Mouse (Mus musculus): ENCODE data around the gene Gm28048. TPM values are rescaled to one million over a fixed set of nuclear protein-coding genes. Genes with fewer than 3 reads are reported as not detected.

Gene Gm28048
- total RNA-seq, 1 experiment from 2014 or later, result 52.4 TPM

DNA sequence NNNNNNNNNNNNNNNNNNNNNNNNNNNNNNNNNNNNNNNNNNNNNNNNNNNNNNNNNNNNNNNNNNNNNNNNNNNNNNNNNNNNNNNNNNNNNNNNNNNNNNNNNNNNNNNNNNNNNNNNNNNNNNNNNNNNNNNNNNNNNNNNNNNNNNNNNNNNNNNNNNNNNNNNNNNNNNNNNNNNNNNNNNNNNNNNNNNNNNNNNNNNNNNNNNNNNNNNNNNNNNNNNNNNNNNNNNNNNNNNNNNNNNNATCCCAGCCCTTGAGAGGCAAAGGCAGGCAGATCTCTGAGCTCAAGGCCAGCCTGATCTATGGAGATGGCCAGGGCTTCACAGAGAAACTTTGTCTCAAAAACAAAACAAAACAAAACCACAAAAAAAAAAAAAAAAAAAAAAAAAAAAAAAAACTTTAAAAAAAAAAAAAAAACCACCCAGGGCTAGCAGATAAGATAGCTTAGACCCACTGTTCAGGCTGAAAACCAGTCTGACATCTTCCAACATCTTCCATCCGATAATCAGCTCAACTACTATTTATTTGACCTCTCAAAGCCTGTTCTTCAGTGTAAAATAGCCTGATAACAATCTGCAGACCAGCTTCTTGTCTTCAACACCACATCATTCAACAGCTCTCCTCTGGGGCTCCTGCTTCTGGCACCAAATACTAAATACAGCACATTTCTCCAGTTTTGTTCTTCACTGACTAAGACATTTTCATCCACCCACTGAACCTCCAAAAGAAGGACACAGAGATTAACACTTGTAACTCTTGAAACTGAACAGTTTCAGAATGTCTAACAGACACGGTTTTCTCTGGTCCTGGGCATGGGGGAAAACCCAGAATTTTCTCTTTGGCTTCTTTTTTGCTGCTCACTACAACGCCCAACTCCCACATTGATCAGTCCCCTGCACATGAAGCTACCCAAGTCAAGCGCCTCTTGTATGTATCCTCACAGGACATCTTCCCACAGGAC, 136.9 kb downstream of the Gm28048 start:
- no peak for ATAC-seq (replicated peaks in 1 of 2; ENCODE audit: insufficient read depth in 1 of 2, low FRiP score in 2 of 2, low TSS enrichment in 1 of 2, low read depth in 1 of 2, poor library complexity in 2 of 2, severe bottlenecking in 2 of 2)

DNA sequence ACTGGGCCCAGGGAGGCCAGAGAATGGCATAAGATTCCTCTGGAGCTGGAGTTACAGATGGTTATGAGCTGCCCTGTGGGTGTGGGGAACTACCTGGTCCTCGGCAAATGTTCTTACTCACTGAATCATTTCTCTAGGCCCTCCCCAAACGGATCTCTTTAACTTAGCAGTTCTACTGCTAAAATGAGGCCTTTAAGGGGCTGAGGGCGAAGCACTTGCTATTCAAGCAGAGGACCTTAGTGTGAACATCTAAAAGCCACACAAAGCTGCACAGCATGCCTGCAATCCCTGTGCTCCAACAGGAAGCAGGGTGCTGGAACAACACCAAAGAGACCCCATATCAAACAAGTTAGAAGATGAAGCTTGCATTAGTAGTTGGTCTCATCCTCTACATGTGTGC, 142.4 kb downstream of the Gm28048 start:
- ATAC-seq (replicated peaks in 1 of 2; ENCODE audit: insufficient read depth in 1 of 2, low FRiP score in 2 of 2, low TSS enrichment in 1 of 2, low read depth in 1 of 2, poor library complexity in 2 of 2, severe bottlenecking in 2 of 2), result no peak

DNA sequence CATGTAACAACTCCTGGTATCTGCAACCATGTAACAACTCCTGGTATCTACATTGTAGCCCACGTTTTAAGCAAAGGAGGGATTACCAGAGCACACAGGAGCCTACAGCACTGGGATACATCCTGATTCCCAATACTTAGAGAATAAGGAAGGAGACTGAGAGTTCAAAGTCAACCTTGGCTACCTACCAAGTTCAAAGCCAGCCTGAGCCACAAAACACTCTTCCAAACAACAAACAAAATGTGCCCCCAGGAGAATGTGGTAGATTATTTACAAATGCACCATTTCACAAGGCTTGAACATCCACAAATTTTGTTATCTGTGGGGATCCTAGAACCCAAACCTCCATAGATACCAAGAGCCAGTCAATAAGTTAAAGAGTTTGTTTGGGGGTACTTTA, 143.5 kb downstream of the Gm28048 start:
- no peak for ATAC-seq (replicated peaks in 1 of 2; ENCODE audit: insufficient read depth in 1 of 2, low FRiP score in 2 of 2, low TSS enrichment in 1 of 2, low read depth in 1 of 2, poor library complexity in 2 of 2, severe bottlenecking in 2 of 2)

DNA sequence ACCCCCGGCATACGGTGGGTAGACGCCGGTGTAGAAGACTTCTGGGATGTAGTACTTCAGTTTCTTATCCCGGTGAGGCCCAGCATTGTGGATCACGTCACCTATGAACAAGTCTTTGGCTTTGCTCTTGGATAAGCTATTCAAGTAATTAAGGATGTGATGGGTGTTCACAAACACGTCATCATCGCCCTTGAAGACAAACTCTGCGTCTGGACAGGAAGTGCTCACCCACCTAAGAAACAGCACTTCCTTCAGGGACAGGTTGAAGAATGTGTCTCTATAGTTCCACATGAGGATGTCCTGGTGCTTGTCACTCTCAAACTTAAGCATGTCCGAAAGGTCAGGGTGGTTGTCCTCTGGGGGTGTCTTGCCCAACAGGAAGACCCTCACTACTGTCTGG, 145.6 kb downstream of the Gm28048 start:
- ATAC-seq (replicated peaks in 1 of 2; ENCODE audit: insufficient read depth in 1 of 2, low FRiP score in 2 of 2, low TSS enrichment in 1 of 2, low read depth in 1 of 2, poor library complexity in 2 of 2, severe bottlenecking in 2 of 2), result no peak

DNA sequence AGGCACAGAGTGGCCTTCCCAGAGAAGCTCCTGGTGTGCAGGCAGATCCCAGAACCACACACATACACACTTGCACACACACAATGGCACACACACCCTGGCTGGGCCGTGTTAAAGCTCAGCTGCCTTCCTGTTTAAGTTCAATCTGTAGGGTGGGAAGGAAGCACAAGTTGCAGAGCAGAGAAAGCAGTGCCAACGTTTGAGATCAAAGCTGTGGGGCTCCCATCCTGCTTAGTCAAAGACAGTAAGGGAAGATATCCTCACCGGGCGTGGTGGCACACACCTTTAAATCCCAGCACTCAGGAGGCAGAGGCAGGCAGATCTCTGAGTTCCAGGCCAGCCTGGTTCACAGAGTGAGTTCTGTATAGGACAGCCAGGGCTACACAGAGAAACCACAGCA, 149.3 kb downstream of the Gm28048 start:
- ATAC-seq (replicated peaks in 1 of 2; ENCODE audit: insufficient read depth in 1 of 2, low FRiP score in 2 of 2, low TSS enrichment in 1 of 2, low read depth in 1 of 2, poor library complexity in 2 of 2, severe bottlenecking in 2 of 2), result no peak

DNA sequence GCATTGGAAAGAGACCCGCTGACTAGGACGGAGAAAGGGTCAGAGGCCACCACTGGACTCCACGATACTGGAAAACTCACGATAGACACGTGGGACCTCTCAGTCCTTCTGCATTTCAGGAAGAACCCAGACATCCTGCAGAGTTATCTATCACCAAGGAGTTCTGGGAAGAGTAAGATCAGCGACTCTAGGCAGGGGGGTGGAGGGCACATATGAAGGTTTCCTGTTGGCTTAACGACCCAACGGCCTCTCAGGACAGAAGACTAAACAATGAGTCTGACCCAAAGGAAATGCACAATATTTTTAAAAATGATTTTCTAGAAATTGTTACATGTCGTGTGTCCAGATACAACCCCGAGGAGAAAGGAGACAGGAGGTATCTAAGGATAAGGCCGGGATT, 150.0 kb downstream of the Gm28048 start:
- no peak for ATAC-seq (replicated peaks in 1 of 2; ENCODE audit: insufficient read depth in 1 of 2, low FRiP score in 2 of 2, low TSS enrichment in 1 of 2, low read depth in 1 of 2, poor library complexity in 2 of 2, severe bottlenecking in 2 of 2)

DNA sequence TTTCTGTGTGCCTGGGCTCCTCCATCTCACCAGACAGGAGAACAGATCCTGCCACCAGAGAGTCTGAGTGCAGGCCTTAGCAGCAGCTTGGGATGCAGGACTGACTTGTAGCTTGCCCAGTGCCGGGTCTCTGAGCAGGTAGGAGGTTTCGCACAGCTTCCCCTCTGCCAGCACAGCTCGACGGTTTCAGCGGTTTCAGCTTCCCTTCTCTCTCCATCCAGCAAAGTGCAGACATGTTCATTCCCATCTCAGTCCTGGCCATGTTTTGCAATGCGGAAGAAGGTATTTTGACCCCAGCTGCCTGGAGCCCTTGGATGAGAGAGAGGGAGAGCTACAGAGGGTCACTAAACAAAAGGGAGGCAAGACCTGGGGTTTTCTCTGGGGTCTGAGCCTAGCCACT, 151.2 kb downstream of the Gm28048 start:
- ATAC-seq (replicated peaks in 1 of 2; ENCODE audit: insufficient read depth in 1 of 2, low FRiP score in 2 of 2, low TSS enrichment in 1 of 2, low read depth in 1 of 2, poor library complexity in 2 of 2, severe bottlenecking in 2 of 2), result no peak

DNA sequence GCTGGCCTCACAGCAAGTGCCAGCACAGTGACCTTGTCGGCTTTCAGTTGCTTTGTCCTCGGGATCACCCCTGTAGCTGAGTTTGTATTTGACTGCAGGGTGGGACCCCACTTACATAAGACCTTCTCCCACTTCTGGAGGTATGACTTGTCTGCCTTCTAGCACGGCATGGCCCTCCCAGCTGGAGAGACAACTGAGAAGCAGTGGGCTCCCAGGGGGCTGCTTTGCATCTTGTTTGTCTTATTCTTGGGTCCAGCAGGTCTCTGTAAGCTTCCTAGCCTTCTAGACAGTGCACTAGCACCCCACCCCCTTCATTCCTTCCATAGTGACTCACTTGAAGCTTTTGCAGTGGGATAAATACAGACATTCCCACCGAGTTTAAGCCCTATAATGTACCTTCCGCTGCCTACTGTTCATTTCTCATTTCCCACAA, 151.7 kb downstream of the Gm28048 start:
- ATAC-seq (replicated peaks in 1 of 2; ENCODE audit: insufficient read depth in 1 of 2, low FRiP score in 2 of 2, low TSS enrichment in 1 of 2, low read depth in 1 of 2, poor library complexity in 2 of 2, severe bottlenecking in 2 of 2), result no peak

DNA sequence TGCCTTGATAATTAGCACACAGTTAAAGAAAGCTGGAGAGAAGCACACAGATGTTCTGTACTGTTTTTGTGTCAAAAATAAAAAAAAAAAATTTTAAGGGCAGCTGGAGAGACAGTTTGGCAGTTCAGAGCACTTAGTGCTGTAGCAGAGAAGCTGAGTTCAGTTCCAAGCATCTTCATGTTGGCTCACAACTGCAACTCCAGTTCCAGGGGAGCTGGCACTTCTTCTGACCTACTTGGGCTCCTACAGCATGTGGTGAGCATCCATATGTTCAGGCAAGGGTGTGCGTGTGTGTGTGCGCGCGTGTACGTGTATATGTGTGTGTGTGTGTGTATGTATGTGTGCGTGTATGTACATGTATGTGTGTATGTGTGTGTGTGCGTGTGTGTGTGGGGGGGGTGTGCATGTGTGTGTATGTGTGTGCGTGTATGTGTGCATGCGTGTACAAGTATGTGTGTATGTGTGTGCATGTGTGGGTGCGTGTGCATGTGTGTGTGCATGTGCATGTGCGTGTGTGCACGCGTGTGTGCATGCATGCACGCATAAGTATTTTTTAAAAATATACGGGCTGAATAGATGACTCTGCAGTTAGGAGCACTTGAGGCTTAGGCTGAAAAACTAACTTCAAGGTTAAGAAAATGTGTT, 152.8 kb downstream of the Gm28048 start:
- no peak for ATAC-seq (replicated peaks in 1 of 2; ENCODE audit: insufficient read depth in 1 of 2, low FRiP score in 2 of 2, low TSS enrichment in 1 of 2, low read depth in 1 of 2, poor library complexity in 2 of 2, severe bottlenecking in 2 of 2)

DNA sequence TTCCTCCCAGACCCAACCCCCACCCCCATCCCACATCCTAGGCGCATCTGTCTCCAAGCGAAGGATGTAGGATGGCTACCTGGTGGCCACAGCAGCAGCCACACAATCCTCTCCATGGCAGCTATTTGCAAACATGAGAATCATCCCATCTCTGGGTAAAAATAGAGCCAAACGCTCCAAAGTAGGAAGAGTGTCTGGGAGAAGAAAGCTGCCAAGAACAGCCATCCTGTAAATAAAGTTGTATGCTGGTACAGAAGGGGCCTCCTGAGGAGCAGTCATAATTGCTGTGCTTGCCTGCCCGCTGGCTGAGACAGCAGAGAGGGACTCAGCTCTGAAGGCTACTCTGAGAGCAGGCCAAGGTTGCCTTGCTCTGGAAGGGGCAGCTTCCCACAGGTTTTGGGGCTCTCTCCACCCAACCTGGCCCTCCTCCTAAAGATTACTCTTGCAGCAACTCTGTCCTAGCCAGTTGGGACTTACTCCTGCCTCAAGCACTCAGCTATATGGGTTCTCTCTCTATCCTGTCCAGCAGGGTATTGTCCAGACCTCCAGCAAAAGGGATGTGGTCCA, 154.3 kb downstream of the Gm28048 start:
- ATAC-seq (replicated peaks in 1 of 2; ENCODE audit: insufficient read depth in 1 of 2, low FRiP score in 2 of 2, low TSS enrichment in 1 of 2, low read depth in 1 of 2, poor library complexity in 2 of 2, severe bottlenecking in 2 of 2), result no peak

DNA sequence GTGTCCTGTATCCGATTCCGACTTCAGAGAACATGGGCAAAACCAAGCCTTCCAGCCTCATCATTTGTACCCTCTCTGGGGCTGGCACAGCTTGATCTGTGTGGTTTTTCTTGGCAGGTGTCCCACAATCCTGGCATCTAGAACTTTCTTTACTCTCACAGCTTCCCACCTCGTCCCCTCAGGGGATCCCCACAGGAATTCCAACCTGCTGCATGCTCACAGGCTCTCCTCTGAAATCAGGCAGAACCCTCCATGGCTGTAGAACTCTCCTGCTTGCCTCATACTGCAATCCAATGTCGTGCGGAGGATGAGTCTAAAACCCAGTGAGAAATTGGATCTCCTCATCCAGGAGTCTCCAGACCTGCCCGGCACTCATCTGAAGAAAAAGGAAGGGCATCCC, 155.2 kb downstream of the Gm28048 start:
- ATAC-seq (replicated peaks in 1 of 2; ENCODE audit: insufficient read depth in 1 of 2, low FRiP score in 2 of 2, low TSS enrichment in 1 of 2, low read depth in 1 of 2, poor library complexity in 2 of 2, severe bottlenecking in 2 of 2), result no peak

DNA sequence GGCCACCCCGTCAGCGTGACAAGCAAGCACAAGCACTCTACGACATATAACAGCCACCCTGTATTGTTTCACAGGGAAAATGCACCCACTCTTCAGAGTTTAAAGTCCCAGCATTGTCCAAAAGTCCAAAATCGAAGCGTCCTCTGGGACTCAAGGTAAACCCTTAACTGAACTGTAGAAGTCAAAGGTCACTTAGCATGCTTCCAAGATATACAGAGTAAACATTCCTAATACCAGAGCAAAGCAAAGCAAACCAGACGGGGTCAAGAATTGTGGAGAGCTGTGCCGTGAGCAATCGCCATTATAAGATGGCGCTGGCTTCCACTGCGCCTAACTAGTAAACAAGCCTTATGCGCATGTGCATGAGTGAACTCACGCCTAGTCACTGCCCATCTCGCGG, 155.8 kb downstream of the Gm28048 start:
- no peak for ATAC-seq (replicated peaks in 1 of 2; ENCODE audit: insufficient read depth in 1 of 2, low FRiP score in 2 of 2, low TSS enrichment in 1 of 2, low read depth in 1 of 2, poor library complexity in 2 of 2, severe bottlenecking in 2 of 2)

DNA sequence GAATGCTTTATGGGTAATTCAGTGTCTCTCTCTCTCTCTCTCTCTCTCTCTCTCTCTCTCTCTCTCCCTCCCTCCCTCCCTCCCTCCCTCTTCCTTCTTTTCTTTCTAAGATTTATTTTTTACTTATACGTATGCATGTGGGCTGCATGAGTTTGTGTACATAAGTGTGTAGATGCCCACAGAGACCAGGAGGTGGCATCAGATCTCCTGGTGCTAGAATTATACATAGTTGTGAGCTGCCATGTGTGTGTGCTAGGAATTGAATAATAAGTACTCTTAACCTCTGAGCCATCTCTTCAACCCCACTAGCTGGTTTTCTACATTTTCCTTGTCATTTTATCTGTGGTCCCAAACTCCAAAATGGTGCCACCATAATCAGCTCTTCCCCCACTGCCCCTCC, 156.3 kb downstream of the Gm28048 start:
- ATAC-seq (replicated peaks in 1 of 2; ENCODE audit: insufficient read depth in 1 of 2, low FRiP score in 2 of 2, low TSS enrichment in 1 of 2, low read depth in 1 of 2, poor library complexity in 2 of 2, severe bottlenecking in 2 of 2), result no peak

DNA sequence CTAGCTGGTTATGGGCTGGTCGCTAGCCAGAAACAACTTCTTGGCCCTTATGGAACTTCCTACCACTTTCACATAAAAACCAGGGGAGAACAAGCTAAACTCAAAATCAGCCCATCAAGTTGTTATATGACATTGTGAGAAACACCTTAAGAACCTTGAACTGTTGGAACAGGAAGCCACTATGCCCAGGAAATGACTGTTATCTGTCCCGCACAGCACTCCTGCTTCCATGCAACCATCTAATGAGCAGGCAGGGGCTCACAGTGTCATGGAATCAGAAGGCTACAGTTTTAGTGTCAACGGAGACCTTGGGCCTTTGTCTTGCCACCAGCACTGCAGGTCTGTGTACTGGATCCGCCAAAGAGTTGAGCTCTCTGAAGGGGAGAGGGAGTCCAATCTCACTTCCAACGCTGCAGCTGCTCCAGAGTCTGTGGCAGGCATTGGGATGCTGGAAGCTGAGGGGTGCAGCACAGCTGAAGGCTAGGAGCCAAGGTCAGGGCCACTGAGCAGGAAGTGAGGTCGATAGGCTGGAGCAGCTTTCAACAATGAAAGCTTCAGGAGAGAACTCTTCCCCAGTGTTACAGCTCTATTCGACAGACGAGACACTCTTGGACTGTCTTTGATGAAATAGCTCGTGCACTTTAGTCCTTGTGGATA, 157.7 kb downstream of the Gm28048 start:
- ATAC-seq (replicated peaks in 1 of 2; ENCODE audit: insufficient read depth in 1 of 2, low FRiP score in 2 of 2, low TSS enrichment in 1 of 2, low read depth in 1 of 2, poor library complexity in 2 of 2, severe bottlenecking in 2 of 2), result peak; percentile 31 to 33; a peak in 3 of 4 replicates

DNA sequence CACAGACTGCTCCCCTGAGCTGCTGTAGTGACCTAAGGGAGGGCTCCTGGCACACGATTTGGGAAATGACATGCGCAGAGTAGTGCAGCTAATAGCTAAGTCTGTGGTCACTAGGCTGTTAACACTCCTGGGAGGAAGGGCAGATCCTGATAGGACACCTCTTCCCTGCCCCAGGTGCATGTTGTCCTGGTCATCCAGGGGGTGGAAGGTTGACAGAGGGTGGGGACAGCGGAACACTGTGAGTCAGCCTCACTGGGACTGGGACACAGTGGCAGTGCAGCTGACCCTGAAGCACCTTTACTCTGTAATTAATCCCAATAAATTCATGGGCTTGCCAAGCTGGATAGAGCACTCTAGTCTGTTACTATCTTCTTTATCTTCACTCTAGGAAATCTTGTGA, 160.6 kb downstream of the Gm28048 start:
- no peak for ATAC-seq (replicated peaks in 1 of 2; ENCODE audit: insufficient read depth in 1 of 2, low FRiP score in 2 of 2, low TSS enrichment in 1 of 2, low read depth in 1 of 2, poor library complexity in 2 of 2, severe bottlenecking in 2 of 2)

DNA sequence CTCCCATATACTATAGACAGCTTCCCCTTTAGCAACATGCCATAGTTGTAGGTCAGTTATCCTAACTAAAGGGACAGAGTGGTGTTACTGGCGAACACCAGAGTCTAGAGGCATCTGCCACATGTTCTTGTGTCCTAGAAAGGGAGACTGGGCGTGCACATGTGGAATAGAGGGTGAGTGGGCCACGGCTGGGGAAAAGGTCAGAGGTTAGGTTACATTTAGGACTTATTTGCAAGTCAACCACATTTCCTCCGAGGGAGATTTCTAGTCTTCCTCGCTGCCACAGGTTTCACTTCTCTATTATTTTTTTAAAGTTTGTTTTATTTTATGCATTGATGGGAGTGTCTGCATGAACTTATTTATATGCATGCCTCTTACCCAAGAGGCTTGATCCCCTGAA, 163.5 kb downstream of the Gm28048 start:
- ATAC-seq (replicated peaks in 1 of 2; ENCODE audit: insufficient read depth in 1 of 2, low FRiP score in 2 of 2, low TSS enrichment in 1 of 2, low read depth in 1 of 2, poor library complexity in 2 of 2, severe bottlenecking in 2 of 2), result peak; percentile 18 to 30; a peak in 1 of 4 replicates

DNA sequence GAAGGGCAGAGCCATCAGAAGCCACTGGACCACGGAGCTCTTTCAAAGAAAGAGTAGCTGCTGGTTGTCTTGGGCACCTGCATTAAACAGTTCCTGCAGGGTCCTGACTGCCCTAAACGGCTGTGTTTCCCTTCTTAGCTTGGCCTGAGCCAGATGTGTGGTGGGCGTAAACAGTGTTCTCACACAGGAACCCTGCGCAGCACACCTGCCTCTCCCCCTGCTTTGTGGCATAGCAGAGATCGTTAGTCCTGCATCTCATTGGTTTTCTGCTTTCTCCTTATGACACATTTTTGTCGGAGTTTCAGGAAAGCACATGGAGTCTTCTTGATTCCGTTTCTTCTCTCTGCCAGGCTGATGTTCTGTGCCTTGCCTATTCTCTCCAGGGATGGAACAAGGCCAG, 166.0 kb downstream of the Gm28048 start:
- ATAC-seq (replicated peaks in 1 of 2; ENCODE audit: insufficient read depth in 1 of 2, low FRiP score in 2 of 2, low TSS enrichment in 1 of 2, low read depth in 1 of 2, poor library complexity in 2 of 2, severe bottlenecking in 2 of 2), result no peak

DNA sequence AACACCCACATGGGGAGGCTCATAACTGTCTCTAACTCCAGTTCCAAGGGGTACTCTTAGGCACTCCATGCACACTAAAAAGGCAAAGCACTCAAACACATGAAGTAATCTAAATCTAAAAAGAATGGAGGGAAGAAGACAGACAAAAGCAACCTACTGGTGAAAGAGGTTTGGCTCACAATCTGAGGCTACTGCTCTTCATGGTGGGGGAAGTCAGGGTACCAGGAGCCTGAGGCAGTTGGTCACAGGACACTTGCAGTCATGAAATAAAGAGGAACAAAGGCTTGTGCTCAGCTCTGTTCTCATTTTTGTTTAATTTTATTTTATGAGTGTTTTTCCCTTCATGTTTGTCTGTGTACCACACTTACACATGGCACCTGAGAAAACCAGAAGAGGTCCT, 166.7 kb downstream of the Gm28048 start:
- ATAC-seq (replicated peaks in 1 of 2; ENCODE audit: insufficient read depth in 1 of 2, low FRiP score in 2 of 2, low TSS enrichment in 1 of 2, low read depth in 1 of 2, poor library complexity in 2 of 2, severe bottlenecking in 2 of 2), result no peak; a peak in 1 of 4 replicates

Measured in hematopoietic stem cell, adult 5-6 weeks (primary cell).